Mouse (Mus musculus) brain, embryonic 14.5 days (tissue): ENCODE data around the gene Caskin1.

Source experiments
- CTCF ChIP-seq: fragments of 200-500 bp; IDR thresholded peaks from 2 replicates; pipeline ENCODE4 v1.5.1; 2012; ENCODE audit warnings: inconsistent platforms, mild to moderate bottlenecking, moderate library complexity, borderline replicate concordance; ENCODE audit not compliant: insufficient read depth, insufficient read length; ENCODE audit errors: extremely low read depth
- POLR2A ChIP-seq: fragments of 200-500 bp; IDR thresholded peaks from 2 replicates; pipeline ENCODE4 v1.6.1; 2012; ENCODE audit warnings: mild to moderate bottlenecking, inconsistent platforms, borderline replicate concordance; ENCODE audit not compliant: poor library complexity, insufficient read depth, insufficient read length, severe bottlenecking; ENCODE audit errors: extremely low read depth

DNA sequence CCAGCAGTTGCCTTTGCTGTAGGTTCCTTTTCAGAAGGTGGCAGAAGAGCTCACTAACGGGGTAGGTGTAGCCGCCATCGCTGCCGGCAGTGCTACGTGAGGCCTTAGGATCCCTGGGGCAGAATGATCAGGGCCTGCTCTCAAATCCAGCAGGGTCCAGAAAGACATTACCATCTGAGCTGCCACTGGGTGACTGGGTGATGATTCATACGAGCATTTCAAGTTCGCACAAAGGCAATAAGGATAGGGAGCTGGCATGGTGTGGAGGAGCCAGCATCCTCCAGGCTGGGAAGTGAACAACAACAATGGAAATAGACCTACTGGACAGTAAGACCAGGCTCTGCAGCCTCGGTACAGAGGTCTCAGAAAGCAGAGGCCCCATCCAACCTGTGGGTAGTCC is 48.0 kb upstream of the Caskin1 start:
- no peak for TF ChIP-seq POLR2A
- TF ChIP-seq CTCF, result no peak
